Mouse (Mus musculus): ENCODE results near the gene Pstpip1. TPM values are rescaled to one million over a fixed set of nuclear protein-coding genes. Genes with fewer than 3 reads are reported as not detected.

The Pstpip1 gene
- polyA plus RNA-seq (2012; rRNA removed) = 7.7 and 8.4 TPM in 2 replicates

GRCm38 (mm10) chr9:56089778-56090520 lies at the start of gene Pstpip1:
TSS of gene Pstpip1 (plus strand) at chr9:56089962.
- DNase-seq (ENCODE audit: low spot score) = peak; percentile 44

- DNase-seq (ENCODE audit: low spot score) = peak; percentile 95
Observed at GRCm38 (mm10) chr9:56041372-56042180, 48.2 kb upstream of the Pstpip1 start, which contains the start of gene Rcn2. TSS of gene Rcn2 (plus strand) at chr9:56041845.

GRCm38 (mm10) chr9:56042181-56042621 lies 47.6 kb upstream of the Pstpip1 start:
- DNase-seq (ENCODE audit: low spot score) = no peak

- no peak for DNase-seq (ENCODE audit: low spot score)
Observed at GRCm38 (mm10) chr9:56053796-56054195, 36.0 kb upstream of the Pstpip1 start.

DNA sequence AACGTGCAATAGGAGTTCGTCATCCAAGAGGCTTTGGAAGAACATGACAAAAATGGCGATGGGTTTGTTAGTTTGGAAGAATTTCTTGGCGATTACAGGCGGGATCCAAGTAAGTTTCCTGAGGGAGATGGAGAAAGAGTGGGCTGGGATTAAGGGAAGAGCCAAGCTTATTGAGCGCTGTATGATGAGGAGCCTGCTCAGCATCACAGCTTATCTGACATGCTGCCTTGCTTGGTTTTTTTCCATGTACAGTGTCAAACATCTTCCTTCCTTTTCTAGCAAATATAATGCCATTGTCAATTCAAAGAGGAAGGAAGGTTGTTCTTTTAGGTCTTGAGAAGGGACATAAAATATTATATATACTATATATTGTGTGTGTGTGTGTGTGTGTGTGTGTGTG lies 33.6 kb upstream of the Pstpip1 start:
- no peak for DNase-seq (ENCODE audit: low spot score)

DNA sequence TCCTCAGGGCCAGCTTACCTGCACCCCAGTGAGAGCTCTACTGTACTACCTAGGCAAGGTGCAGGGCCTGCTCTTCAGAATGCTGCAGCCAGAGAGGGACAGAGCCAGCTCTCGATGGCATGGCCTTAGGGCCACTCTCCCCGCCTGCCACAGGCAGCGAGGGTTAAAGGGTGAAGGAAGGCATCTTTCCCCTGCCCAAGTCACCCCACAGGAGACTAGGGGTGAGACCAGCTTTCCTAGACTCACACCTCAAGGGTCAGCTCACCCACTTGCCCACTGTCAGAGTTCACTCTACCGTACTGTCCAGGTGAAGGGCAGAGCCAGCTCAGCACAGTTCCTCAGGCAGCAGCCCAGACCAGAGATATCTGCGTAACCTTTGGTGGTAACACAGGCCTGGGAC lies 27.4 kb upstream of the Pstpip1 start:
- DNase-seq (ENCODE audit: low spot score) = no peak

DNA sequence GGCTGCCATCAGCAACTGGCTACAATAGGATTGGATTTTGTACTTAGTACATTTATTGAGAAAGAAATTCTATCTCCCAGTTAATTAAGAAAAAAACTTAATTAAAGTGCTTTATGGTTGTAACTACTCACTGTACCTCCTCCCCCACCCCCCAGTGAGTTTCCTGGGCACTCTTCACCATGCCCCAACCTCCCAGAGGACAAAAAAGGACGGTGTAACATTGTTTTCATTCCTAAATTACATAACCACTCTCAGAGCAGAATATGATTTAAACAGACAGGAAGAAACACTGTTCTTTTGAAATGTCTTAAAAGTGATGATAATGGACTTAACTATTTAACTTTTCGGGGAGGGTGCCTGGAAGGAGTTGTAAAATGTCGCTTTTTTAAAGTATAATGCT lies 24.8 kb upstream of the Pstpip1 start:
- no peak for DNase-seq (ENCODE audit: low spot score)

DNA sequence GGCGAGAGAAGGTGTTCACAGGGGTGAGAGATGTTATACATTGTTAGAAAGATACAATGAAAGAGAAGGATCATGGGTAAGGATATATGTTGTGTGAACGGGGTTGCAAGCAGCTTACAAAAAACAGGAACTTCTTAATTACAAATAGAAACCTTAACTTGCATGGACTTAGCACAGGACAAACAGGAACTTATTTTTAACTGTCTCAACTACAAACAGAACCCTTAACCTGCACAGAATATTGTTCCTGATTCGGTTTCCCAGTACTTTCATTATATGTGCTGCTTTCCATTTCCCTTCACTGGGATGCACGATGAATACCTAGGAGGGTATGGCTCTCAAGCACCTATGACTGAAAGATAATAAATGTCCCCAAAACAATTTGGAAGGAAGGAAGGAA lies 21.8 kb upstream of the Pstpip1 start:
- no peak for DNase-seq (ENCODE audit: low spot score)

- no peak for DNase-seq (ENCODE audit: low spot score)
Observed at GRCm38 (mm10) chr9:56068630-56069029, 21.1 kb upstream of the Pstpip1 start.

GRCm38 (mm10) chr9:56072861-56073260 lies 16.9 kb upstream of the Pstpip1 start:
- DNase-seq (ENCODE audit: low spot score) = no peak

GRCm38 (mm10) chr9:56074863-56075262 lies 14.9 kb upstream of the Pstpip1 start:
- no peak for DNase-seq (ENCODE audit: low spot score)

GRCm38 (mm10) chr9:56075264-56075663 lies 14.5 kb upstream of the Pstpip1 start:
- DNase-seq (ENCODE audit: low spot score) = no peak

GRCm38 (mm10) chr9:56075901-56076620 lies 13.7 kb upstream of the Pstpip1 start:
- no peak for DNase-seq (ENCODE audit: low spot score)

DNA sequence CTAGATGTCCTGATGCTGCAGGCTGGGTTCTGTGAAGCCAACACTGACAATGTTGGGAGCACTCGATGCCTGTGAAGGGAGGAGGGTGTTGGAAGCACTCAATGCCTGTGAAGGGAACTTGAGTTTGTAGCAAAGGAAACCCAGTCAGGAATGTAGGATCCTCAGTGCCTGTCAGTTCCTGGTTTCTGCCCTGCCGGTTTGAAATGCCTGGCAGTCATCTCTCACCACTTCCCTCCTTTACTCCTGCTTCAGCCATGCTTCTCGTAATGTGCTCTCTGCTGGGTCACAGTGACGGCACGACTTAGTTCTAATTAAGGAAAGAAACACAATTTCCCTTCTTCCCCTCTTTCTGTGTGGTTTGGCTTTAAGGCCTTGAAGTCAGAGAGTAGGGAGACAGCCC lies 10.2 kb upstream of the Pstpip1 start:
- DNase-seq (ENCODE audit: low spot score) = no peak

GRCm38 (mm10) chr9:56086524-56086923 lies 3.2 kb upstream of the Pstpip1 start:
- no peak for DNase-seq (ENCODE audit: low spot score)

DNA sequence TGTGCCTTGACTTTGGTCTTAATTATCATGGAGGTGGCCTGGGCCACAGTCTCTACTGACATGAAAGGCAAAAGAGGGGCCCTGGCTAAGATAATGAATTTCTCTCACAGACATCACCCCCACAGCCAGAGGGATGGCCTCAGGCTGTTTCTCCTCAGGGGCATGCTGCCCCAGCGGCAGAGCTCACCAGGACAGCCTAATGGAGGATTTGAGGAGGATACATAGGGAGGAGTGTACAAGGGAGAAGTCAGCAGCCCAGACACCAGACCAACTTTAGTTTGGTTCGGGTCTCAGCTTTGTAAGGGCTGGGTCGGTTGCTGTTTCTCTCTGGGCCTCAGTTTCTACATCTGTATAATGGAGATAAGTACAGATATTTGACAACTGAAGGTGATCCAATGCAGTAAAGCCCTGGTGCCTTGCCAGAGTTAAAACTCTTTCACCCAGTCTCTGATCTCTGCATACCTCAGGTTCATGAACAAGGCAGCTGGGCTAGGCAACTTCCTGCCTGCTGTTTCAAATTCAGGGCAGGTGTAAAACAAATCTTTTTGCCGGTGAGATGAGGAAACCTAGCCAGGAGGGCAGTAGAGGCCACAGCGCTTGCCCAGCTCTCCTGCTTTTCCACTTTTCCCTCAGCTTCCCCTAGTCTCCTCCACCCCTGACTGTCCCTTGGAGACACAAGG lies 924 bp downstream of the Pstpip1 start:
- DNase-seq (ENCODE audit: low spot score) = no peak

GRCm38 (mm10) chr9:56092102-56092501 lies 2.3 kb downstream of the Pstpip1 start:
- no peak for DNase-seq (ENCODE audit: low spot score)

DNA sequence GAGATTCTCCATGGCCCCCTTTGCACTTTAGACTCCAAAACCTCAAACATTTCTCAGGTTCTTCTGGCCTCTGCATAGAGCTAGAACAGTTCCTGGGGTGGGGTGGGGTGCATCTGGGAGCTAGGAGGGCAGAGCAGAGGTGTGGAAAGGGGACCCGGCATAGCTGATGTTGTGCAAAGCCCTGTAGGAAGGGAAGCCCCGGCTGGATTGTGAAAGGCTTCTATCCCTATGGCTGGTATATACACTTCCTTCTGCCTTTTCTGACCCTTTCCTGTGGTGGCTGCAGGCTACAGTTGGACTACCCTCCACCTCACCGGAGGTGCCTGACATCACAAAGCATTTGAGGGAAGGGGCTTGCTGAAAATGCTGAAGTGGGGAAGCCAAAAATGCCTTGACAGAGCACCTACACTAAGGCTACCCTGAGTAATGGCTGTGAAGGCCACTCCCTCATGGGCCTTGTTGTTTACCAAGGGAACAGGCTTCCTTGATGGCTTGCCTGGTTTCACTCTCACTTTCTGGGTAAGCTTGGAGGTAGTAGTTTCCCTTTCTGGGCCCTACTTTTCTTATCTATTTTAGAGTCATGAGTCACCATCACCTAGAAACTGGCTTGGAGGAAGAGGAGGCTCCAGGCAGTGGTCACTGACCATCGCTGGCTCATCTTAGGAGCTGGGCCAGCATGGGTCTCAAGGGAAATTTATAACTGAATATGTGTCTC lies 8.0 kb downstream of the Pstpip1 start:
- no peak for DNase-seq (ENCODE audit: low spot score)

GRCm38 (mm10) chr9:56100041-56100522 lies 10.3 kb downstream of the Pstpip1 start:
- no peak for DNase-seq (ENCODE audit: low spot score)

DNA sequence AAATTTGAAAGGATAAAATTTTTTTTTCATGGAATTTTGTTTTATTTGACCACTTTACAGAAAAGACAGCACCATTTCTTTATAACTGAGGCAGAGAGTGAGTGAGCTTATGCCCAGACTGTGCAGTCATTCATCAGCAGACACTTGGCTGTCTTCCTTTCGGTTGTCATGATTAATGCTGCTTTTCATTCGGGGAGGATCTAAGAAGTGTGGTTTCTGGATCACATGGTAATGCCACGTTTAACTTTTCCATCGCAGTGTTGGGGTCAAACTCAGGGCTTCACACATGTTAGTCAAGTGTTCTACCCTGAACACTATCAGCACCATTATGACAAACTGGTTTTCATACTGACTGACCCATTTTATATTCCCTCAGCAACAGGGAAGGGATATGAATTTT lies 11.3 kb downstream of the Pstpip1 start:
- DNase-seq (ENCODE audit: low spot score) = no peak

DNA sequence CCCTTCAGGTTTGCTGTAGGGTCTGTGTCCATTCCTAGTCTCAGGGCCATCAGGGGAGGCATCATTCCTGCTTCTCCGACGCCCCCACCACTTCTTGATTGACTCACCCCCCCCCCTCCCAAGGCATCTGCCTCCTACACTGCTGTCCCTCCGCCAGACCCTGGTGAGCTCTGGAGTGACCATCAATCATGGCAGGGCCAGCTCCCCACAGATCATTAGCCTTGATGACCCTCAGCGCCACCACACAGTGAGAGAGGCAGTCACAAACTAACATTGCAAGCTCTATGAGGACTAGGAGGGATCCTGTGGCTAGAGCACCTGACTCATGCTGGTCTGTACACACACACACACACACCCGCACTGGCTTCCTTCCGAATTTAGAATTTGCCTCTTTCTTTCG lies 15.2 kb downstream of the Pstpip1 start:
- DNase-seq (ENCODE audit: low spot score) = no peak
